Mouse (Mus musculus) heart, postnatal 36 days (tissue): Measurements from ENCODE around the gene AU040320. TPM values are rescaled to one million over a fixed set of nuclear protein-coding genes. Genes with fewer than 3 reads are reported as not detected.

Source experiments
- DNase-seq, 2 experiments: peaks; one replicate each; pipeline ENCODE4 v3.0.0; 2021 to 2022
- intact Hi-C: fragments of 180-260 bp; cut with DNase I; formaldehyde crosslinking; loops from one replicate; pipeline ENCODE4 v1.15.1; 2025
- total RNA-seq, 2 experiments: library from RNA; stranded (reverse); gene quantifications; 2 replicates each; pipeline ENCODE4 v1.2.3; 2021

The AU040320 gene
- total RNA-seq, 2 experiments from 2014 or later = 29.4 to 33.5 TPM

DNA sequence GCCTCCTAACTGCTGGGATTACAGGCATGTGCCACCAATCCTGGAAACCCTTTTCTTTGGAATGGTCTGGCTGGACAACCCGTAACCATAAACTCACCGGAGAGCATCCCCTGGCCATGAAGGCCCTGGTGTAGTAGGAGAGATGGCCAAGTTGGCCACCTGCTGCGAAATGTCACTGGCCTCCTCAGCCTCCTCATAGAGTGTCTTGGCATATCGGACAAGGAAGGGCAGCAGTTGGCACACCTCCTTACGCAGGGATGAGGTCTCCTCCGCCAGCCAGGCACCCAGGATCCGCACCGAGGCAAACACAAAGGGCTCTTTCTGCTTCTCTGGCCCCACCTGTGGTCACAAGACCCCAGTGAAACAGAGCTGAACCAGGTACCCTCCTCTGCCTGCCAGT lies 5.0 kb upstream of the AU040320 start:
- DNase-seq = no peak
- intact Hi-C loops = no loop called here

DNA sequence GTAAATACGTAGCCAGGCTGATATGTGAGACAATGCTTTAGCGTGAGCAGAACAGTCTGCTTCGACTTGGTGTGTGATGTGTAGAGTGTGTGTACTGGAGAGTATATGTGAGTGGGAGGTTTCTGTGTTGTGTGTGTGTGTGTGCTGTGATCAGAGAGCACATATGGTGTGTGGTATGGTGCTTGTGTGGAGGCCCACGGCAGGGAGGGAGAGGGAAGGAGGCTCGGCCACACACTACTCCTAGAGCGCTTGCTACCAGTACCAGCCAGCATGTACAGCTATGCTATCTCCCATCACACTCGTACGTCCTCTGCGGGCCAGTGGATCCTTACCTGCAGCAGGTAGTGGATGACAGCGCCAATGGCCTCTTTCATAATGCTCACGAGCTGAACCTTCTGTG lies 3.8 kb upstream of the AU040320 start:
- intact Hi-C loops = no loop called here
- no peak for DNase-seq

DNA sequence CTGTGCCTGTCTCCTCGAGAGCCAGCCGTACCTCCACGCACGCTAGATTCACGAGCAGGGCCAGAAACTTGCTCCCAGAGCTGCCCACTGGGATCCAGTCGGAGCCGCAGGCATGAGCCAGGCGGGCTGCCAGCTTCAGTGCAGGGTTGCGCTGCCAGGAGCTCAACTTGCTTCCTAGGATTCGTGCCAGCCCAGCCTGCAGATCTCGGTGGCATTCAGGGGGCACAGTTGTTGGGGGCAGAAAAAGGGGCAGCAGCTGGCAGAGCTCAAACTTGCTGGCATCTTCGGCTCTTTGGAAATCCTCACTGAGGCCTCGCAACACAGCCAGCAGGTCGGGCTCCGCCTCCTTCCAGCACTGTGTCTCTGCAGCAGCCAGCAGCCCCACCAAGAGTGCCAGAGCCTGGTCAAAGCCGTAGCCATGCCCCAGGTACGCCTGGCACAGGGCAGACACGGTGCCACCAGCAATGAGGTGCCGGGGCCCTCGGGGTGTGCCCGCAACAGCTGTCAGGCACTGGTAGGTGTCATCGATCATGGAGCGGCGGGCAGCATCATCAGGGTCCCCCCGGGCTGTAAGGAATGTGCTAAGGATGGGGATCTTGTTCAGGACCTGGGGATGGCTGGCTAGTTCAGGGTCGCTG lies 3.2 kb upstream of the AU040320 start:
- intact Hi-C loops = loop anchor here (5.0 kb wide), 1 partner anchor 277 kb away; no protein-coding TSS in a partner anchor
- DNase-seq = peak; percentile 44 to 58

DNA sequence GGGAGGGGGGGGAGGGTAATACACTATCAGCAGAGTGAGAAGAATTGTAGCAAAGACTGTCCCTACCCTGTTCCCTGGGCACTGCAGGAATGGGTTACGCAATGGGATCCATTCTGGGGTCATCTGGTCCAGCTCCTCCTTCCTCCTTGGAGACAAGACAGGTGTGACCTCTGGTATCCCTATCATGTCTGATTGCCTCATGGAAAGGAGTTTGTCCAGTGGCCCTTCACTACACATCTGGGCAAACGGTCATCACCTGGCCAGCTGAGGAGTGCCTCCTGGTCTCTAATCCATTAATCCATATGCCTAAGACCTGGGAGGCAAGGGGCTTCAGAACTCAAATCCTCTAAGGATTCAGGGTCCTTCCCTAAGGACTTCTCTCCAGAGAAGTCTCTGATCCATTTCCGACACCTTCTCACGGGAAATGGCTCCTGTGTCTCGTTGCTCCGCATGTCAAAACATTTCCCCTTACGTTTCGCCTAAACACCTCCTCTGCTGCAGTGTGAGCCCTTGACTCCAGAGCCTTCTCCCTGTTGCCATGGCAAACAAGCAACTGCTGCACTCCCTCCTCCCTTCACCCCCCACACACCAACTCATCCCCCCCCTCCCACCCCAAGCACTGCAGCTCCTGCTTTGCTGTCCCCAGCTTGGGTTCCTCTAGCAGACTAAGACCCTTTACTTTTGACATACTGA lies 2.3 kb upstream of the AU040320 start:
- intact Hi-C loops = loop anchor here (5.0 kb wide), 1 partner anchor 276 kb away; no protein-coding TSS in a partner anchor
- DNase-seq = no peak

DNA sequence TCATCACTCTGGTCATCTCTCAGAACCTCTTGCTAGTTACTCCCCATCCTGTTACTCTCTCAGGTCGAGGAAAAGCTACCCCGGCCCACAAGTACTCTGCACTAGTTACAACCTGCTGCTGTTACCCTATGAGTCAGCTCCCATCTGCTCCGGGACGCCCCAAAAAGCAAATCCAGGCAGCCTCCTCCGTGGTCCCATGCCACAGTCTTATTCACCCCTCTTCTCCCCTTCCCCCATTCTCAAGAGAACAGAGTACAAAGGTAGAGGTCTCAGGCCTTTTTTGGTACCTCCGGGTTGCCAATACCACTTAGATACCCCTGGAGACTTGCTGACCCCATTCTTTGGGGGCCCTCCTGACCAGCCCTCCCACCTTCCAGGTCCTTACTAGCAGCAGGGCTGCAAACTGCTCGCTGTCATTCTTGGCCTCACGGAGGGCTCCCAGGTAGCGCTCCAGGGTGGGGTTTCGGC lies 1.8 kb upstream of the AU040320 start:
- no peak for DNase-seq
- intact Hi-C loops = loop anchor here (5.0 kb wide), 1 partner anchor 276 kb away; no protein-coding TSS in a partner anchor

DNA sequence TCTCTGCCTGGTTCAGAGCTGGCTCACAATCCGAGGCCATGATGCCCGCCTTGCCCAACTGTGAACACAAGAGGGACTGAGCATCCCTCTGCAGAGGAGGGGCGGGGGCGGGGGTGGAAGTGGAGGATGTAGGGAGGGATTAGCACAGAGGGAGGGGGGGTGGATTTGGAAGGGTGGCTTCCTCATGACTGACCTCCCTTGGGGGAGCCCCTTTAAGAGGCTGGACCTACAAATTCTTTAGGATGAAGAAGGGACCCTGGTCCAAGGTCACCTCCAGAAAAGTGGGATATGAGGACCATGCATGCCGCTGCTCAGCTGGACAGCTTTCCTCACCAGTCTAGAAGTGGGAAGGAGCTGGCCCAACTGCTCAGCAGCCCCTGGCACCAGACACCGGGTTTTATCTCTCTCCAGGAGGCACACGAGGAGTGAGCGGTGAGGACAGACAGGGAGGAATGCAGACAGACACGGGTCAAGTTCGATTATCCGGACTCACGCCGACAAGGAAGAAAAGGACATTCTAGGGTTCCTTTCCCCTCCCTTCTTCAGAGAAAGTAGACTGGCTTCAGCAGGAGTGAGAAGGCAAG lies 1.2 kb upstream of the AU040320 start:
- intact Hi-C loops = loop anchor here (5.0 kb wide), 1 partner anchor 275 kb away; no protein-coding TSS in a partner anchor
- no peak for DNase-seq

DNA sequence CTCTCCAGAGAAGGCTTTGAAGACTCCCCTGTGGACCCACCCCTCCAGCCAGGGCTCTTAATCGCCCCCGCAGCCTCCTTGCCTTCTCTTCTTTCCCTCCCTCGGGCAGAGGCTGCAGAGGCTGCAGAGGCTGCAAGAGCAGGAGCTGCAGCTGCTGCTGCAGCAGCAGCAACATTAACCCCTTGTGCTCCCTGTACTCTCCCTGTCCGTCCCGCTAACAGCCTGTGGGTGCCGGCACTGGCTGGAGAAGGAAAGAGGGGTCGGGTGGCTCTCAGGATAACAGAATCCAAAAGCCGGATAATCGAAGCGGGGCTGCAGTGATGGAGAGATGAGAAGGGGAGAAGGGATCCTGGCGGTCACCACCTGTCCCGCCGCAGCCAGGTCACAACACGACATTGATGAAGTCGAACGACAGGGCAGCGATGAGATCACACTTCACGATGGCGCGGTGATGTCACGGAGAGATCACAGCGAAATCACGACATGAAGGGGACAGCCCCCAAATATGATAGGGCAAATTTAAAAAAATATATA lies 669 bp upstream of the AU040320 start:
- intact Hi-C loops = loop anchor here (5.0 kb wide), 1 partner anchor 275 kb away; no protein-coding TSS in a partner anchor
- DNase-seq = peak in 1 of 2 experiments; percentile 25

DNA sequence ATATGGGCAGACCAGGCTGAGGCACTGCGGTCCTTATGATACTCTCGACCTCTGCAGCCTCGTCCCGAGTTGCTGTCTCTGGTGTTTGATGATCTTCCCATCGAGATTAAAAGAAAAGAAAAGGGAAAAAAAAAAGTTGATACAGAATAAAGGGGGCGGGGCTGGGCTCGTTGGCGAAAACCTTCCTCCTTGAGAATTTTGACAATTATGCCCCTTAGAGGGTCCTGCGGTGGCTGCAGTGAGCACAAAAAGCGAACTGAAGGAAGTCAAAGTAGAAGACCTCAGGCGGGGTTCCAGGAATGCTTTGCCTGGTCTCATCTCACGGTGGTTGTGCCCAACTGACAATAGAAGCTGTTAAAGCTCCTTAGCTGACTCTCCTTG lies 877 bp downstream of the AU040320 start:
- no peak for DNase-seq
- intact Hi-C loops = loop anchor here (2.0 to 5.0 kb wide), 2 partner anchors 77 to 273 kb away; partner anchors contain the start of gene Psmb2

DNA sequence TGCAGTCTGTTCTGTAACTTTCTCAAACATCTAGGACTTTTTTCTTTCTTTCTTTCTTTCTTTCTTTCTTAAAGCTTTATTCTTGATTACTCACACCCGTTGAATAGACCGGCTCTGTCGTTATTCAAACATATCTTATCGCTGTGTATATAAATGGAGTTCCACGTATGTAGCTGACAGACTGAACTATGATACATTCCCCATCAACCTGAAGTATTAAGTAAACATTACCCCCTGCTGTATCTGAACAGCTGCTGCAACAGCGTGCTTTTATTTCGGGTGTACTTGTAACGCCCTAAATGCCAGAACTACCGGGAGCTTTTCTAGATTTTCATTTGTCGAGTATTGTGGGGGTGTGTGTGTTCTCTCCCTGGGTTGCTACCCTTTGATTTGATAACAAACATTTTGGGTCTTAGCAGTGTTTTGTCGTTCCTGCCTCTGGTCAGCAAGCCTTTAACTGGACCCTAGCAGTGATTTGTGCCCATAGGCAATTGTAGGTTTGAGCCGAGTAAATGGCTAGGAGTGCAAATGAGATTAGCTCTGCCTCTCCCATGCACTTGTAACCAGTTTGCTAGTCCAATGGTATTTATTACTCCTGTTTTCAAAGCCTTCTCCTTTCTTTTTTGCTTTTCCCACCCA lies 1.5 kb downstream of the AU040320 start:
- intact Hi-C loops = loop anchor here (2.0 to 5.0 kb wide), 2 partner anchors 78 to 272 kb away; partner anchors contain the start of gene Psmb2
- no peak for DNase-seq

DNA sequence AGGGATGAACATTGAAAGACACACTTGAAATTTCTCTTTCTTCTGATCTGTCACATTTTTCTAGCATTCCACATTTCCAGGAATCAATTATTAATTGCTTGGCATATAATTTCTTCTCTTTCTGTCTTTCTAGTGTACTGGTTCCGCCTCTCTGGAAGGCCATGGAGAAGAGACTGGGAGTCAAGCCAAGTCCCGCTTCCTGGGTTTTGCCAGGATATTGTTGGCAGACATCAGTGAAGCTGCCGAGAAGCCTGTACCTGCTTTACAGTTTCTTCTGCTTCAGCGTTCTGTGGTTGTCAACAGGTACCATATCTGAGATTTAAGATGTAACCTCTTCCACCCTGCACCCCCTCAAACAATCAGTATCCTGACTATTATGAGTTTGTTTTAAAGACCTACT lies 3.4 kb downstream of the AU040320 start:
- no peak for DNase-seq
- intact Hi-C loops = no loop called here

DNA sequence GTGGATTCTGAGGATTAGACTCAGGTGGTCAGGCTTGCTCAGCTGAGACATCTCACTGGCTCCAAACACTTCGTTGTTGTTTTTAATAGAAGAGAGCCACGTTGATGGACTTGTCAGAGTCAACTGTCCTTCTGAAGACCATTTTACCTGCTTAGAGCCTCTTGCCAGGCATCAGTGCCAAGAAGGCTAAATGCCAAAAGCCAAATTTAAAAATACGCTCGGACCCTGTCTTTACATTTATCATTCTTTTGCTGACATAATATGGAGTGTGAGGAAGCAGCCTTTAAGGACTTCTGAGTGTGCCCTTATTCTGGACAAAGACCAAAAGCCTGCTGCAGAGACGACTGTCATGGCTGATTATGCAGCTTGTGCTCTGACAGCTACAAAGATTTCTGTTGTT lies 5.0 kb downstream of the AU040320 start:
- intact Hi-C loops = no loop called here

DNA sequence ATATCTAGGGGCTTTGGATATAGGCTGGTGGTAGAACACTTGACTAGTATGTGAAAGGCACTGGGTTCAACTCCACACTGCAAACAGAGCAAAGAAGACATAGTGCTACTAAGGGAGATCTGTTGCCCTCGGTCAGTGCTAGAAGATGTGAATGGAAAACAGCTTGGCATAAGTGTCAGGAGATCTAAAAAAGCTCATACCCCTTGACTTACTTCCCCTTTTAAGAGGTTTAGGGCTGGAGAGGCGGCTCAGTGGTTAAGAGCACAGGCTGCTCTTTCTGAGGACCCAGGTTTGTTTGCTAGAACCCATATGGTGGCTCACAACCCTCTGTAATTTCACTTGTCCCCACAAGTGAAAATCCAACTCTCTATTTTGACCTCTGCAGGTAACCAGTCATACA lies 6.1 kb downstream of the AU040320 start:
- DNase-seq = no peak

More for the DNA sequence above, 5.0 kb downstream of the AU040320 start:
- no peak for DNase-seq

DNA sequence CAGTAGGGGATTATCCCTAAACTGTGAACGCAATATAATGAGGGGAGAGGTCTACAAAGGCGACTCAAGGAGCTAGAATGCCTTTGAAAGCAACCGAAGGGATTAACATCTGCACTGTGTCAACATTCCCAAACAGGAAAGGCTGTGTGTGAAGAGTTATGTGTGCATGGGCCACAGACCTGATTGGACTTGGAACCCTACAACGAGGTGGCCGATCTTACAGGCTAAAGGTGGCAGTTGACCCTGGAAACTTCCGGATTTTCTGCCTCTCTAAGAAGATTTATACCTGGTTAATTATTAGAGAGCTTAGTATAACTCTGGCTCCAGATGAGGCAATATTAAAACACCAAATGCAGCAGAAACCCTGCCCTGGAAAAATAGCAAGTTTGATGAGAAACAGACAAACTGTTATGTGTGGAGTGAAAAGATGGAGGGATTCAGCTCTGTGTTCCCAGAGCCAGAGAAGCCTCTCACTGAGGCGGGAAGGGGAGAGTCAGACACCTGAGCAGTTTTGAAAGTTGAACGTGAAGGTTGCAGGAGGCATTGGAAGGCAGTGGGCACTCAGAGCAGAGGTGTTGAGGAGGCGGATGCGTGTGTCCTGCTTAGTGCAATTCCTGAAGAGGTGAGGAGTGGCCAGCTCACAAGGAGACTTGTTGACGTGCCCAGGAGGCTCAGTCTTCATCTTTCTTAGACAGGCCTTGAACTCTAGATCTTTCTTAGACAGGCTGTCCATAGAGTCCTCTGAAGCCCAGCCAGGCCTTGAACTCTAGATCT lies 9.4 kb downstream of the AU040320 start:
- intact Hi-C loops = no loop called here
- DNase-seq = no peak

More for the DNA sequence above, 6.1 kb downstream of the AU040320 start:
- intact Hi-C loops = no loop called here

DNA sequence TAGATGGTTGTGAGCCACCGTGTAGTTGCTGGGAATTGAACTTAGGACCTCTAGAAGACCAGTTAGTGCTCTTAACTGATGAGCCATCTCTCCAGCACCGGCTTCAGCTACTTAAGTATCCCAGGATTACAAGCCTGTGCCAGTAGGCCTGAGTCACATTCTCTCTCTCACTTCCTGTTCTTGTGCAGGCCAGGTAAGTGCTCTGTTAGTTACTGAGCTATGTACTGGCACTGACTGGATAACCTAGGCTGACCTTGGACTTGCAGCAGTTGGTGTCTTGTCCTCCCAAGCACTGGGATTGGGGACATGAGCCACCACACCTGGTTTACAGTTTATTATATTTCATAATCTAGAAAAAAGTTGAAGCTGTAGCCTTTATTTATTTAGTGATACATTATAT lies 10.1 kb downstream of the AU040320 start:
- no peak for DNase-seq
- intact Hi-C loops = no loop called here

DNA sequence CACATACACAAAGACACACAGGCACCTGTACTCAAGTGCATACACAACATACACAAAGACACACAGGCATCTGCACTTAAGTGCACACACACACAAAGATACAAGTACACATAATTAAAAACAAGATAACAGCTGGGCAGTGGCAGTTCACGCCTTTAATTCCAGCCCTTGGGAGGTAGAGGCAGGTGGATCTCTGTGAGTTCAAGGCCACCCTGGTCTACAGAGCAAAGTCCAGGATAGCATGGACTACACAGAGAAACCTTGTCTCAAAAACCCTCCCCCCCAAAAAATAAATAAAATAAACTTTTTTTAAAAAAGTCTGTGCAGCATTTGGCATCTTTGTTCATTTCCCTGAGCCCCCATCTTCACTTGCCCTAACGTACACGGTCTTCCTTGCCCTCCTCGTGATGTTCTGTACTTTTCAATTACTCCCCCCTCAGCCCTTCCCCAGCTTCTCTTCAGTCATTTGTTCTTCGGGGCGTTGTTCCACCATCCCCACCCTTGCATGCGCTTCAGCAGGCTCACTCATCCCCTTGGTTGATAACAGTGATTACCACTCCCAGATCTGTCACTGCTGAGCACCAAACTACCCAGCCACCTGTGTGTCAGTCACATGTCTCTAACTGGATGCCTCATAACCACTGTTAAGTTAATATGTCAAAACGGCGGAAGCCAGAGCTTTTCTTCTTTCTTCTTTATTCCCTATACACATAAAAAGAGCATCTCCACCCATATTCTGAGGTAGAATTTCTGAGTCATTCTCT lies 16.6 kb downstream of the AU040320 start:
- DNase-seq = no peak
- intact Hi-C loops = no loop called here

DNA sequence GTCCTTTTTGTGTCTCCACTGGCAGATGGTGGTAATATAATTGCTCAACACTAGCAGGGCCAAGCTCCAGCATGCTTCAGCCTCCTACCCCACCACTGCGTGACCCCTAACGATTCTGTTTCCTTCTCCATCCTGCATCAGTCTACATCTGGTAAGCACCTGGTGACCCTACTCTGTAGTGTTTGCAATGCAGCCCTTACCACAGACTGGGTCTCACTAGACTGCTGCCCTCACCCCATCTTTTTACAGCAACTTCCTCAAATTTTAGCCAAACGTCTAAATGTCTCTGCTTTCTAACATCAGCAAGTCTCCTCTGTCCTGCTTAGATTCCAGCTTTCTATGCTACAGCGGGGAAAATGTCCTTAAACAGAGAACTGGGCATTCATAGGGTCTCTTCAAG lies 17.5 kb downstream of the AU040320 start:
- no peak for DNase-seq
- intact Hi-C loops = no loop called here

DNA sequence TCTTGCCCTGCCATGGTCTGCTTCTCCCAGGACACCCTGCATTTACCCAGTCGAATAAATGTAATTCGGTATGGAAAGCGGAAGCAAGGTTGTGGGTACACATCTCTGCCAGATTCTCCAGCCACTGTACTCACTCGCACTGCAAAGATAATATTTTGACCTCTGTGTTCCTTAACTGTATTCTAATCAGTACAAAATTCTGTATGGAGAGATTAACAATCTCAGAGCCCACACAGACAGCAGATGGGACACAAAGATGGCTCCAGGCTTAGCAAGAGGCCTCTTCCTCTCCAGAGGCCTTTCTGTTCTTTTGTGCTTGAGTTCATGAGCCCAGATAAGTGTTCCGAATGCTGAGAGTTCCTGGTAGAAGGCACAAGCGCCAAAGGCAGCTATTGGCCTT lies 20.5 kb downstream of the AU040320 start:
- intact Hi-C loops = no loop called here

DNA sequence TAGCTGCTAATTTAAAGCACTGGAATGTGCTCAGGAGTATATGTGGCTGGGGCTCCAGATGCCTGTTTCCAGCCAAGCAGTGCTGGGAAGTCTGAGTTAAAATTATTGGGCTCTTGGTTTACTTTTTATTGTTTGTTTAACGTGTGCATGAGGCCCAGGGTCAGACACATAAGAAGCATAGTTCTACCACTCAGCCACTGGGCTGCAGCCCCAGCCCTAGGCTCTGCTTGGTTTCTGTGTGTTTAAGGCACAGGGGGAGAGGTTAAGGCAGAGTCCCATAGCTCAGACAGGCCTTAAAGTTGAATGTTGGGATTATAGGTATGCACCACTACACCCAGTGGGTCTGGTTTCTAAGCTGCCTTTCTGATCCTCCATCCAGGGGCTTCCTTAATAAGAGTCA lies 21.8 kb downstream of the AU040320 start:
- intact Hi-C loops = no loop called here
- DNase-seq = no peak

More for the DNA sequence above, 20.5 kb downstream of the AU040320 start:
- DNase-seq = no peak

DNA sequence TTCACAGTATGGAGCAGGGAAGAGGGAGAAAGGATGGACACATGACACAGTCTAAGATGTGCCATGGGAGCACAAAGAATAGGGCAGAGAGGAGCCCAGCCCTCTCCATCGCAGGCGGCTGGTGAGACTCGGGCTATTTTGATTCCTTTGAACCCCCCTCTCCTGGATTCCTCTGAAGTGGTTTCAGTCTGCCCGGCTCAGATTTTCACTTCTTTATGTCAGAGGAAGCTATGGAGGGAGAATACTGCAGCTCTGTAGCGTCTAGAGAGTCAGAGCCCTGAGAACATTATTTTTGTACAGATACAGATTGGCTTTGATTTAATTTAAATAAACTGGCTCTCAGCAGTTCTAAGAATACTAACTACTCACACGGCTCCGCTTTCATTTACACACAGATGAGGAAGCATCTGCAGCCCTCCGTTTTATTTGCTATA lies 25.8 kb downstream of the AU040320 start:
- intact Hi-C loops = no loop called here
- DNase-seq = no peak
